Mouse (Mus musculus) testis, postnatal 14 days (tissue): ENCODE results near the gene Cenps.
A peak's percentile ranks its signal among the peaks of the same experiment; 100 is the strongest.

Source experiments
- DNase-seq: peaks from one replicate; pipeline ENCODE4 v3.0.0; 2021; ENCODE audit warnings: low spot score

Gene Cenps

DNA sequence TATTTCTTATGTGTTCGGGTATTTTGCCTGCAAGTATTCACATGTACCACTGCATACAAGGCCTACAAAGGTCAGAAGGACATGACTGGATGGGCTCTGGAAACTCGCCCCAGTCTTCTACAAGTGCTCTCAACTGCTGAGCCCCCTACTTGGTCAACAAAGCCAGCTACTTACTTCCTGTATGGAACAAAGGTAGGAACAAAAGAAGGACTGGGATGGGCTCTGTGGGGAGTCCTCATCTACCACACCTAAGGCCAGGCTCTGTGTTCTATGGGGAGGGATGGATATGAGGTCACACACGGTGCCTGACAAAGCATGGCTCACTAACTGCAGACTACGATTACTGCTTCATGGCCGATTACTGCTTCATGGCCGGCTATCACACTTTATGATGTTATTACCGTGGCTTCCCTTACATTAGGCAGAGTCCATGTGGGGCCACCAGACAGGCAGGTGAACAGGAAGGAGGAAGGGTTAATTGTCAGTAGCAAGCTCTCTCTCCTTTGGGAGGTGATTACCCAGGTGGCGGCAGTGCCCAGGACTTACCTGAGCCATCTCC lies 20.1 kb upstream of the Cenps start:
- no peak for DNase-seq

DNA sequence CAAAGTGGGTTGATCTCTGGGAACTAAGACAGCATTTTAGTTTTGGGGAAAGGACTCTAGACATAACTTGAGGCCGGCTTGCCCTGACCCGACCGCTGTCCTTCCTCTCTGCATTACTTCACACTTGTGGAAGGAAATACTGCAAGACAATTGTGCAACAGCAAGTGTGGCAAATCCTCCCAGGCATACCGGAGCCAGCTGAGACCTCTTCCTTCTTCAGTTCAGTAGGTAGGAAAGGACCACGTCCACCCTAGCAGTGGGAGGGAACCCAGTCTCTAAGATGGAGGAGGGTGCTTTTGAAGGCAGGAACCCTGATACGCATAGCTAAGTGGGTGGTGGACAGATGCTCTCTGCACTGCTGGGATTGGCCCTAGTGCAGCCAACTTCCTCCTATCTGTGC lies 18.3 kb upstream of the Cenps start:
- no peak for DNase-seq

DNA sequence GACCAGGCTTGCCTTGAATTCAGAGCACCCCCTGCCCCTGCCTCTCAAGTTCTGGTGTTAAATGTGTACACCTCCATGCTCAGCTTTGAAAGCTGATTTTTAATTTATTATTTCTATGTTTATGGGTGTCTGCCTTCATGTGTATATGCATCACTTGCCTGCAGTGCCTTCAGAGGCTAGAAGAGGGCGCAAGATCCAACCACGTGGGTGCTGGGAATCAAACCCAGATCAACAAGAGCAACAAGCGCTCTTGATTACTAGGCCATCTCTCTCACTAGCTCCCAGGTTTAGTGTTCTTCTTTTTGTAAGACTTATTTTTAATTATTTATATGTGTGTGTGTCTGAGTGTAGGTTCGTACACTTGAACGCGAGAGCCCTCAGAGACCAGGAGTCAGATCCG lies 17.4 kb upstream of the Cenps start:
- DNase-seq = no peak

DNA sequence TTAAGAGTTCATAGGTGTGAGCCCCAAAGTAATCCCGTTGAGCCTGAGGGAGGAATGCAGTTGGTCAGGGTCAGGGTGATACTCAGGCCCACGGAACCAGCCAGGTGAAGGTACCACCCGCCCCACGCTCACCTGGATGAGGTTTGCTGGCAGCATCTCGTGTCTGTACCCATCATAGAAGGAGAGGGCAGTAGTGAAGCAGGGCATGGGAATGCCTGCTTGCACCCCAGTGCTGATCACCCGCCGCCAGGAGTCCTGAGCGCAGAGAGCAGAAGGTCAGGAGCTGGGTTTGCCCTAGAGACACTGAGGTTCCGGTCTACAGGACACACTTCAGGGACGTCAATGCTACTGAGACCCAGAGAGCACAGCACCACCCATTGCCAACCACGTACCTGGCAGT lies 13.3 kb upstream of the Cenps start:
- no peak for DNase-seq

DNA sequence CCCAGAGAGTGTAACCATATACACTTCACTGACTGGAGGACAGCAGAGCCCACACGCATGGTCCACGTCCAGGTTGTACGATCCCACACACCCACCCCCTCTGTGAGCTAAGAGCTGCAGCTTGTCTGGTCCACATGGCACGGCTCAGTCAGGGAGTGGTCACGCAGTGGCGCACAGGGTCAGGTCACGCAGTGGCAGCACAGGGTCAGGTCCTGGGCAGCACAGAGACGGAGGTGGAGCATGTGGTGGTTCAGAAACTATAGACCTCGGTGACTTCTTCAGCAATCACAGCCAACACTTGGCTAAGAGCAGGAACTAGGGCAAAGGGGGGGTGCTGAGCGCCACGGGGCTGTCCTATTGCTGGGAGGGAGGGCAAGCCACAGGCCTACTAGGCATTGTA lies 12.8 kb upstream of the Cenps start:
- DNase-seq = no peak

DNA sequence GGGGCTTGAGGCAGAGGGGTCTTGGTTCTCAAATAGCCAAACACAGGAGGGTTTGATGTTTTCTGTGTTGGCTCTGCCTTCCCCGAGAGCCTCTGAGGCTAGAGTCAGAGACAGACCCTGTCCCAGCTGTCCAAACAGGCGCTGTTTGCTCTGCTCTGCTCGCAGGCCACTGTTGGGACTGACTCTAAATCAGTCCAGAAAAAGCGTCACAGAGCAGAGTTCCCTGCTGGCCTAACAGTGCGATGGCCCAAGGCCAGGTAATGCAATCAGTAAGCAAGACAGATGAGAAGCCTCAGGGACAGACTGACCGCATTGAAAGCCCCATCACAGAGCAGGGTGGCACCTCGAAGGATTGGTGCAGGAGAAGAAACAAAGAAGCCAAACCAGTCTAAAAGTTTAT lies 12.2 kb upstream of the Cenps start:
- DNase-seq = no peak

DNA sequence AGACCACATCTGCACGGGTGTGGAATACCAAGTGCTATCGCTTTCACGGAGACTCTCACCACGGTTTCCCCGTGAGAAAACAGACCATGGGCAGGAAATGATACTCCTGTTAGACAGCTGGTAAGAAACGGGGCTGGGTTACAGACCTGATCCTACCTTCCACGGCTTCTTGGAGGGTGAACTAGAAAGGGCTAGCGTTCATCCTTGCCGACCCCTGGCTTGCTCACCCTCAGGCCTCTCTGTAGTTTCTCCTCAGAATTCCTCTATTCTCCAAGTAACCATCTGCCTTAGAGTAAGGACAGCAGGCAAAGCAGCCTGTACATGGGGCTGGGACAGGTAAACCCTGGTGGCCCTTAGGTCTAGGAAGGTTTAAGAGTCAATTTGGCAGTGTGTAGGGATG lies 11.8 kb upstream of the Cenps start:
- no peak for DNase-seq

DNA sequence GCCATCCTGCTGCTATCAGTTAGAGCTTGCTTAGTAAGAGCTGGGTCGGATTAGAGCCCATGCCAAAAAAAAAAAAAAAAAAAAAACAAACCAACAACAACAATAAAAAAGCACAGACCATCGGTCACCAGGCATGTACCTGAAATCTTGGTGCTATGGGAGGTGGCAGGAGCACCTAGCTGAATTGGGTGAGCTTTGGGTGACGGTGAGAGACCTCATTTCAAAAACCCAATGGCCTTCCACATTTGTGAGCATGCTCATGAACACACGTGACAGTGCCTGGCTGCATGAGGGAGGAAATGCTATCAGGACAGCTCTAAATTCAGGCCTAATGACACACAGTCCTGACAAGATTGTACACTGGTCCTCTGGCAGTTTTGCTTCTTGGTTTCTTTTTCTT lies 10.7 kb upstream of the Cenps start:
- DNase-seq = no peak

DNA sequence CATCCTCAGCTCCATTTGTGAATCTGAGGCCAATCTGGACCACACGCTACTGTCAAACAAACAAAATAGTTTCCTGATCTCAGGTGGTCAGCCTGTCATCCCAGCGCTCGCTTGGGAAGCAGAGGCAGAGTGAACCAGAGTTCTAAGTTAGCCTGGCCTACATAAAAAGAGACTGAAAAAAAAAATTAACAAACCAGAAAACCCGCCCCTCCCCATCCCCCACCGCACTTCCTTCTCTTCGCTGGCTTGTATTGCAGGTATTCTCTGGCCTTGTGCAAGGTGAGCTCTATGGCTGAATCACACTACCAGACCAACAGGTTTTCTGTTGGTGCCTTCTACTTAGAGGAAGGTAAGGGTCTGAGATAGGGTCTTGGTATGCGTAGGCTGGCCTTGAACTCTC lies 10.1 kb upstream of the Cenps start:
- DNase-seq = no peak

DNA sequence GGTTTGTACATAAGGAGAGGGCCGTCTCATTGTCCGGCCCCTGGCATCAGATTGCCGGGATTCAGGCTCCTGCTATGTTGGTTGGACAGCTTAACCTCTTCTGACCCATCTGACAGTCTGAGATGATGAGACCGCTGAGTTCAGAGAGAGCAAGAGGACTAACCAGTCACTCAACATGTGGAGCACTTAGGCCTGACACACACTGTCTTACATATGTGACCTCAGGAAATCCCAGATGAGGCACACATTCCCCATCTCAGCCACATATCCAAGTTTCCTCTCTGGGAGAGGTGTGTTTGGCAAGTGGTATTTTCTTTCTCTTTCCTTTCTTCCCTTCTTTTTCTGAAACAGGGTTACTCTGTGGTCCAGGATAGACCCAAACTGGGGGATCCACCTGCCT lies 7.7 kb upstream of the Cenps start:
- no peak for DNase-seq

DNA sequence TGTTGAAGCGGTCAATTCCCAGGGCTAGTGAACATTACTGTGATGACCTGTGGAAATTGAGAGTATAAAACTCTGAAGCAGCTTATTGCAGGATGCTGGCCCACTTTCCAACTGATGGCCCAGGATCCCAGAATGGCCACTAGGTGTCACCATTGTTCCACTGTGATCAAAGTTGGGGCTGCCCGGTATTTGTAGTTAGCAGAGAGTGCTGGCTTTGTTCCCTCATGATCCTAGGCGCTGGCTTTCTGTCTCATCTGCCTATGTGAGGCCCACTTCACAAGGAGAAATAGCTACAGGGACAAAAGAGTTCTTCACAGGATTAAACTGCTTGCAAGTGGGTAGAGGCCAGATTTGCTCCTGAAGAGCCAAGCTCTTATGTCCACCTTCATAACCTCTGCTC lies 7.0 kb upstream of the Cenps start:
- peak; percentile 72 for DNase-seq

DNA sequence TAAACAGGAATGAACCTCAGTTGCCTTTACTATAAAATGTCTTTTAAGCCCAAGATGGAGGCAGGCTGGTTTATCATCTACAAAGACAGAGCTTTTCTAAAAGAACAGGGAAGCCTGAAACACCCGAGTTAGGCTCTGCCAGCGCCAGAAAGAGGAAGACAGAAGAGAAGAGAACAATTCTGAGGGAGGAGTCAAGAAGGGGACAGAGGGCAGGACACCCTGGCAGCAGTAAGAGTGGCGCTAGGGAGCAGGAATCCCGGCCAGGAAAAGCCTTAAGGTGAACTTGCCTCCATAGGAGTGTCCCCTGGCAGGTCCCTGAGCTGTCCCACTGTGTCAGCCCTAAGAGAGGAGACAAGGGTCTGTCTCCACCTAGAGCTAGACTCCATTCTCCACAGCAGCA lies 6.2 kb upstream of the Cenps start:
- no peak for DNase-seq

DNA sequence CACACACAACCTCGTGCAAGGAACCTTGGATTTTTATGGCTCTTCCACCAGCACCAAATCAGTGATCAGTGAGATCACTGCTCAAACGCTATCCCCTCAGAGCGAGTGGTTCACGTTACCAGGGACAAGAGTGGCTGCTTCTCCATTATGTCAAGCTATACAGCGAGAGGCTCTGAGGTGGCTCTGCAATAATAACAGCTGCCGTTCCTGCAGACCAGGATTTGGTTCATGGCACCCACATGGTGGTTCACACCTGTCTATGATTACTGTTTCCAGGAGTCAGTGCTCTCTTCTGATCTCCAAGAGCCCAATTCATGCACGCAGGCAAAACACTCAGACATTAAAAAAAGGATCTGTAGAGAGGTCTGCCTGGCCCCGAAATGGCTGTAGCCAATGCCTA lies 1.1 kb upstream of the Cenps start:
- no peak for DNase-seq

DNA sequence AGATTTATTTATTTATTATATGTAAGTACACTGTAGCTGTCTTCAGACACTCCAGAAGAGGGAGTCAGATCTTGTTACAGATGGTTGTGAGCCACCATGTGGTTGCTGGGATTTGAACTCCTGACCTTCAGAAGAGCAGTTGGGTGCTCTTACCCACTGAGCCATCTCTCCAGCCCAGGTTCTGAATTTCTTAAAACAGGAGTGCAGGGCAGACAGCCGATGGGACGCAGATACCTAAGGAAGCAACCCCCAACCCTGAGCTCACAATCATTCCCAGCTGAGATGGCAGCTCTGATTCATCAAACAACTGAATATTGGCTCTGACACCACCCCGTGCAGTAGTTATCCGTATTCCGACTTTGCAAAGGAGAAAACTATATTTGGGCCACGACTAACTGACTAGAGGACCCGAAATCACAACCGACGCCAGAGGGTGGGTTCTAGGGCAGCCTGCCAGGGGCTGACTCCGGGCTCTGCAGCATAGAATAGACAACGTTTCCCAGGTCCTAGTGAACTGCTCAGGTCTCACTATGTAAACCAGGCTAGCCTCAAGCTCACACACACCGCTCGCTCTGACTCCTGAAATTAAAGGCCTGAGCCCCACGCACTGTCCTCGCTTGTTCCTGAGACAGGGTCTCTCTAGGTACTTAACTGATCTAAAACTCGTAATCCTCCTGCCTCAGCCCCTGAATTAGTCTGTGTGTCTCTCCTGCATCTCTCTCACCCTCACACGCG lies 1.1 kb downstream of the Cenps start:
- no peak for DNase-seq

DNA sequence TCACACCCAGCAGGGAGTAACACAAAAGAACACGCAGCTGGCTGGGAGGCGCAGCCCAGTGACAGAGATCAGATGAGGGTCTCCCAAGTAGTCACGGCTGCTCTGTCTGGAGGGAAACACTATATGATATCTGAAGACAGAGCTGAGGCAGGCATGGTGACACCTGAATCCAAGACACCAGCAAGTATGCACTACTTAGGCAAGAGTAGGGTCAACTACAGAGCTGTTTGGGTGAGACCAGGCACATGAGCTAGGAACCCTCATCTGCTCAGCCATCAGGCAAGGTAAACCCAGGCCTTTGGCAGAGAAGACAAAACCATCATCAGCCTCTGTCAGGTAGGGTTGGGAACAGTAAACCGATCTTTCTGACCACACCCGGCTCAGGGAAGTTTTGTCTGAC lies 4.0 kb downstream of the Cenps start:
- DNase-seq = no peak

DNA sequence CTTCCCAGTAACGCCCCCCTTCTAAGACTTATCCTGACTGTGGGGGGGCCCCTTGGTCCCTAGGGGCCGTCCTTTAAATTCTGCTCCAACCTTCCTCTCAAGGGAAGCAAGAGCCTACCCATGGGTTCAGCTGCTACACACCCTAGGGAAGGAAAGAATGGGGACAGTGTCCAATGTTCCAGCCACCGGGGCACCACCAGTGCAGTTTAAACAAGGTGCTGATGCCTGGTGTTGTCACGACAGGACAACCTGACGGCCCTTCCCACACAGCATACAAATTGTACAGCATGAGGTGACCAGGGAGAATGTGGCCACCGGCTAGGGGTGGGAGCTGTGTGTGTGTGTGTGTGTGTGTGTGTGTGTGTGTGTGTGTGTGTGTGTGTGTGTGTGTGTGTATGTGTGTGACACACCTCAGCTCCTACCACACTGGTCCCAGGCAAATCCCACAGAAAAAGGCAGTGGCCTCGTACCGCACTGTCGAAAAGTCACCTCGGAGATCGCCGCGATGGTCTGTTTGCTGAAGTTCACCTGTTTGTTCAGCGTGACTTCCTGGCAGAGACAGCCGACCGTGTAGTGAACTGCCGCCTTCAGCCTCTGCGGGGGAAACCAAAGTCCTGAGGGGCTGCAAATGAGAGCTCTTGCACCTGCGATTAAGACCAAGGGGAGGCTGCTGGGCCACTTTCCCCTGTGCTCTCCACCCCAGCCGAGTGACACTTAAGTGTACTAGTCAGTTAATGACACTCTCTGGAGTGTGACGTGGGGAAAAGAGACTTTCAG lies 5.5 kb downstream of the Cenps start:
- no peak for DNase-seq

DNA sequence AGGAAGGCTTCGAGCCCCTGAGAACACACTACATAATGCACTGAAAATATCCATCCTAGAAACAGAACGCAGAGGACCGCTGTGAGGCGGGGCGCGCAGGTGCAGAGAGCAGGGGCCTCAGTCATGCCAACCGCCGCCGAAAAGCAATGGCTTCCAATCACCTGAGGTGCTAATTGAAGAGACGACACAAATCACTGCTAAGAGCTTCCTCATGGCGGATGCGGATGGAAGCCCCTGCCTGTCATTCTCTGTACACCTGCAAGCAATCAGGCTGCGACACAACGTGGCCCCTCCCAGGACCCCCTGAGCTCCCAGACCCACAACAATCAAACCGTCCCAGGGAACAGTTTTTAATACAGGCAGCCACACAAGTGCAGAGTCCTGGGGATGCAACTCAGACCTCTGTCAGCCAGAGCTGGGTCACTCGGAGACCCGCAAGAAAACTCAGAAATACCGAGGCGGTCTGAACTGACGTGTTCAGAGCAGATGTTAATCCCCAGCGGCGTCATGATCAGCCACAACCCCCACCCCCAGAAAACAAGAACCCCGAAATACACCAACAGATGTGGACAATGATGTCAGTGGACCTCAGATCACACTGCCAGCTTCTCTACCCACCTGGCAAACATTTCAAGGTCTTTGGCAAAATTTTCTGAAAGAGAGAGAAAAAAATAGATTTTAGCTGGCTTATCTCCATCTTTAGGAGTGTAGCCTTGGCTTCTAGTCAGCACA lies 6.2 kb downstream of the Cenps start:
- no peak for DNase-seq

DNA sequence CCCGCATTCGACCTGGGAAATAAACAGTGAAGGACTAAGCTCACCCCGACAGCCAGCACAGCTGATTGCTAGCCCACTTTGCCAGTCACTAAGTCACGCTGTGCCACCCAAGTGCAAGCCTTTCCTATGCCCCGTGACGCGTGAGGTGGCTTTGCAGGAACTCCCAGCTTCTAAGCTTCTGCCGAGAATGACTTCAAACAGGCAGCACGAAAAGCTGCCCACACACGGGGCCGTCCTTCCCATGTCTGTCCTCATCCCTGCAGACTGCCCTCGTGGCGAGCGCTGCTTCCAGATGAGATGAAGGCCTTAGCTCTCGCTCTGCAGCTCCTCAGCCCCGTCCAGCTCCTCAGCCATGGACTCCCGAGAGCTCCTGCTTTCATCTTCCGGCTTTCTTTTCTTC lies 9.0 kb downstream of the Cenps start:
- DNase-seq = no peak

DNA sequence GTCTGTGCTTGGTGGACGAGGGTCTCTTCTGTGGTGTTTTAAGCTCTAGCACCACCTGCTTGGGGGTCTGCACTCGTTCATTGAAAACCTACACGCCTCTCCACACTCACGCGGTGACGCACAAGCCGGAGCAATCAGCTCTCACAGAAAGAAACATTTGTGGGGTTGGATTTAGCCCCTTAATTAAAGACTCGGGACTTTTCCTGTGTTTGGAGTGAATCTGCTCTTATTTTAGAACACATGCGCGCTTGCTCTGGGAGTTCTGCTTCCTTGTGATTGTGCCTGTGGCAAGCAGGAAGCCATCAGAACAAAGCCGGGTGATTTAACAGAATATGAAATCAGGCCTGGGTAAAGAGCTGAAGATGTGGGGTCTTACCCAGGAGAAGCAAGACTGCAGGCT lies 10.8 kb downstream of the Cenps start, which contains the start of gene Cort:
Gene Cort (minus strand): TSS at position 101 of the 400 bp plus-strand sequence.
- no peak for DNase-seq

DNA sequence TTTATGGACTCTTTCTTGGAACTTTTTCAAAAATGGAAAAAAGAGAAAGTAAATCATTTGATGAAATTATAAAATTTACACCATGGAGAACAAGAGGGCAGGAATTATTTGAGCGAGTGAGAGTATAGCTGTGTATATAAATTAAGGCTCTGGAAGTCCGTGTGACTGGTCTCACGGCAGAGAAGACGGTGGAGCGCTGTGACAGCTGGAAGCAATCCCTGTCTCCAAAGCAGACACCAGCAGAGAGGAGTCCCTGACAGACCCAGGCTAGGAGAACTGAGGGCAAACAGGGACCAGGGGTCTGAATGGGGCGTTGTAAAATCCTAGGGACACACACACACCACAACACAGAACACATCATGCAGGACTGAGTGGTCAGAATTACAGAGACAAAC lies 11.3 kb downstream of the Cenps start:
- no peak for DNase-seq

DNA sequence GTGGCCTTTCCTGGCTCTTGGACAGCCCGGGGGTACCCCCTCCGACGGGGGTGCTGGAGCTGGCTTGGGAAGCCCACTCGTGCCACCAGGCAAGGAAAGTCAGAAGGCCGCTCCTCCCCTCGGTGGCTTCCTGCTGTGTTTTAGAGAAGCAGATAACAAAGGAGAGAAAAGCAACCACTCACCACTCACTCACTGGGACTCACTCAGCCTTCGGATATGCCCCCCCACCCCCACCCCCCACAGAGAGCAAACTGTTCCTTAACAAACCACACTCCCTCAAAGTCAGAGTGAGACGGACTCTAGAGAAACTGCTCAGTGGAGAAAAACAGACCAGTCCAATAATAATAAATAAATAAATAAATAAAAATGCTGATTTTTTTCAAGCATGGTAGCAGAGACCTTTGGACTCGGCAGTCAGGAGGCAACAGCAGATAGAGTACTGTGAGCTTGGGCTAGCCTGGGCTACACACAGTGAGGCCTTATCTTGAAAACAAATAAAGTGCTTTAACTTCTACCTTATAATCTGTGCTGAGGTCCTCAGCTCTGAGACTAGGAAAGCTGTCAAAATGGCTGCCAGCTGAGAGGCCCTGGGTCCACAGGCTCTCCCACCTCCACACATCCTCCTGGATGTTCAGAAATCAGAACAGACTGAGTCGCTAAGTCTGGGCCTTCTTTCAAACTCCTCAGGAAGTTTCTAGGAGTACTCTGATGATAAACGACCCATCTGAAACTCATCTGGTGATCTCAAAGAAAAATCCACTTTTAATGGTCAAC lies 11.9 kb downstream of the Cenps start:
- no peak for DNase-seq

DNA sequence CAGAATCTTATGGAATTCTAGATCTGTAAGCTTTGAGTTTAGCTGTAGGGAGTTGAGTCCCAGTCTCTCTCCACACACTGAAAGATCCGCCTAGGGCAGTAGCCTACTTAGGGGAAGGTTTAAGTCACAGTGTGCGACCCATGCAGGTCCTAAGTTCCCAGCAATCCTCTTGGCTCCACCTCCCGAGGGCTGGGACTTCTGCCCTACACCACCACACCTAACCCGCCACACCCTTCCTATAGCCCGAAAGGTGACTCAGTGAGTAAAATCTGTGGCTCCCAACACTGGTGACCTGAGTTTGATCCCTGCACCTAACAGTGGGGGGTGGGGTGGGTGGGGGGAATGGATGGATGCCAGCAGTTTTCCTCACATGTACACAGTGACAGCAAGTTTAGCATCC lies 14.0 kb downstream of the Cenps start:
- no peak for DNase-seq
